Mouse (Mus musculus) adrenal gland, postnatal 4 days (tissue): ENCODE measurements at regions not wholly inside any gene's neighbourhood (a gene's known extent, or its start where the extent isn't known, plus 50 kb on each side); places are given as distances from the start of the nearest gene placed in this dataset.
A peak's percentile ranks its signal among the peaks of the same experiment; 100 is the strongest.

Experiments used
- DNase-seq, 2 experiments: peaks; one replicate each; pipeline ENCODE4 v3.0.0; 2021 to 2022; ENCODE audit warnings: low spot score in 2 of 2, mixed read lengths in 2 of 2

- no peak for DNase-seq
Observed at GRCm38 (mm10) chr19:36178828-36179251, 58.9 kb upstream of the Ankrd1 start.

- DNase-seq, result no peak
Observed at GRCm38 (mm10) chr19:36180329-36180728, 60.4 kb upstream of the Ankrd1 start.

- no peak for DNase-seq
Observed at GRCm38 (mm10) chr19:36181535-36181934, 61.6 kb upstream of the Ankrd1 start.

GRCm38 (mm10) chr19:36183127-36183526, 63.2 kb upstream of the Ankrd1 start:
- peak in 1 of 2 experiments; percentile 40 for DNase-seq

- no peak for DNase-seq
Observed at GRCm38 (mm10) chr19:36189662-36190061, 69.8 kb upstream of the Ankrd1 start.

GRCm38 (mm10) chr19:36191641-36192040, 71.7 kb upstream of the Ankrd1 start:
- DNase-seq, result no peak

- no peak for DNase-seq
Observed at GRCm38 (mm10) chr19:36204269-36204668, 84.4 kb upstream of the Ankrd1 start.

- no peak for DNase-seq
Observed at GRCm38 (mm10) chr19:36204965-36205718, 85.2 kb upstream of the Ankrd1 start.

GRCm38 (mm10) chr19:36207735-36208288, 87.9 kb upstream of the Ankrd1 start:
- DNase-seq, result no peak

- no peak for DNase-seq
Observed at GRCm38 (mm10) chr19:36208419-36208818, 88.5 kb upstream of the Ankrd1 start.

GRCm38 (mm10) chr19:36213461-36213860, 93.6 kb upstream of the Ankrd1 start:
- no peak for DNase-seq

- DNase-seq, result peak in 1 of 2 experiments; percentile 14
Observed at GRCm38 (mm10) chr19:36214188-36214968, 94.5 kb upstream of the Ankrd1 start.

- DNase-seq, result no peak
Observed at GRCm38 (mm10) chr19:36217177-36217576, 97.3 kb upstream of the Ankrd1 start.

GRCm38 (mm10) chr19:36217605-36218004, 97.7 kb upstream of the Ankrd1 start:
- DNase-seq, result no peak

- no peak for DNase-seq
Observed at GRCm38 (mm10) chr19:36218921-36219320, 99.0 kb upstream of the Ankrd1 start.

- DNase-seq, result no peak
Observed at GRCm38 (mm10) chr19:36221104-36221503, 101.2 kb upstream of the Ankrd1 start.

- no peak for DNase-seq
Observed at GRCm38 (mm10) chr19:36221596-36221995, 101.7 kb upstream of the Ankrd1 start.

- DNase-seq, result no peak
Observed at GRCm38 (mm10) chr19:36222198-36222597, 102.3 kb upstream of the Ankrd1 start.

- DNase-seq, result no peak
Observed at GRCm38 (mm10) chr19:36224518-36224917, 104.6 kb upstream of the Ankrd1 start.

- DNase-seq, result no peak
Observed at GRCm38 (mm10) chr19:36225612-36226011, 105.7 kb upstream of the Ankrd1 start.

GRCm38 (mm10) chr19:36227418-36228160, 107.7 kb upstream of the Ankrd1 start:
- no peak for DNase-seq
